Mouse (Mus musculus) neural tube, embryonic 13.5 days (tissue): Measurements from ENCODE around the gene Metap1. TPM values are rescaled to one million over a fixed set of nuclear protein-coding genes. Genes with fewer than 3 reads are reported as not detected.
A peak's percentile ranks its signal among the peaks of the same experiment; 100 is the strongest.

Experiments used
- ATAC-seq: fragments of 200-750 bp; cut with Nextera tagmentation; 2 replicates; pipeline ENCODE4 v1.8.0; 2017; ENCODE audit warnings: low read depth, mild to moderate bottlenecking, moderate TSS enrichment, moderate library complexity
- H3K27ac ChIP-seq: fragments of 300-500 bp; sonication (generic); replicated peaks from 2 replicates; pipeline ENCODE4 v1.5.1; 2015; ENCODE audit warnings: moderate library complexity, mild to moderate bottlenecking, inconsistent platforms
- H3K27me3 ChIP-seq: fragments of 300-500 bp; sonication (generic); 2 replicates; pipeline ENCODE4 v1.6.1; 2015; ENCODE audit warnings: mild to moderate bottlenecking, inconsistent platforms
- H3K36me3 ChIP-seq: fragments of 300-500 bp; sonication (generic); 2 replicates; pipeline ENCODE4 v1.6.1; 2015; ENCODE audit warnings: mild to moderate bottlenecking, inconsistent platforms
- H3K4me1 ChIP-seq: fragments of 300-500 bp; sonication (generic); replicated peaks from 2 replicates; pipeline ENCODE4 v1.6.1; 2015; ENCODE audit warnings: inconsistent platforms
- H3K4me2 ChIP-seq: fragments of 300-500 bp; sonication (generic); 2 replicates; pipeline ENCODE4 v1.6.1; 2015; ENCODE audit warnings: inconsistent platforms, mild to moderate bottlenecking, moderate library complexity
- H3K4me3 ChIP-seq: fragments of 300-500 bp; sonication (generic); 2 replicates; pipeline ENCODE4 v1.5.1; 2015; ENCODE audit warnings: mild to moderate bottlenecking, inconsistent platforms
- H3K9ac ChIP-seq: fragments of 300-500 bp; sonication (generic); 2 replicates; pipeline ENCODE4 v1.6.1; 2015; ENCODE audit warnings: moderate library complexity, mild to moderate bottlenecking, inconsistent platforms
- H3K9me3 ChIP-seq: fragments of 300-500 bp; sonication (generic); 2 replicates; pipeline ENCODE4 v1.6.1; 2016; ENCODE audit warnings: inconsistent platforms
- WGBS: fragments of 180-500 bp; shearing (Covaris S2); methylation state at CpG from one replicate; pipeline ENCODE4 v1.1.7; 2015; 5-methylcytosine and 5-hydroxymethylcytosine counted together
- polyA plus RNA-seq: library from polyadenylated mRNA; unstranded; fragments of >200 nt; fragmentation: Nextera tagmentation; extraction: Ambion mirVana; gene quantifications from 2 replicates; pipeline ENCODE4 v1.2.1, GENCODE M21; 2015

Metap1 gene
- 46.1 and 53.1 TPM in 2 replicates for polyA plus RNA-seq

- WGBS, result under 1% methylated on average over 49 of the region's 65 CpGs
- no peaks in the 10 kb centered on the region for H3K27me3 ChIP-seq
These were observed at the start of gene Metap1 for GRCm38 (mm10) chr3:138489327-138490033. TSS of gene Metap1 (minus strand) at chr3:138489515.

DNA sequence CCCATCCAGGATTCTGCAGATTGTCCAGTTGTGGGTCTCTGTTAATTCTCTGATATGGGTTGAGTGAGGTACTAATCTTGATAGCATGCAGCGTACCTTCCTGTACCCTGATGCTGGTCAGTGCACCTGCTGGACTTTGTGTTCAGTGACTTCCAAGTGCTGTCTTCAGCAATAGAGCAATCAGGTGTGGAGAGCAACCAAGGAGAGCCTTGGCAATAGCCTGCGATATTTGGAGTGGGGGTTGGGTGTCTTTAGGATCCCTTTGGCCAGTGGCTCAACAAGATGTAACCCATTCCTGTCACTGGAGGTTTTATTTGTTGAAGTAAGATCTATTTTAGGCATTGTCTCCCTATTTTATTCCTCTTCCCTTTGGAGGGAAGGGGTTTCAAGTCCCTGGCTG lies 46.7 kb upstream of the Metap1 start:
- Histone ChIP-seq H3K36me3 (0 out of 2 replicates have a peak, but pooled peaks cover 3% of the 10 kb centered on the region), H3K27ac (no peak overlapping the region), H3K4me2 (no peak overlapping the region), H3K27me3 (no peaks in the 10 kb centered on the region), H3K9ac (no peak overlapping the region), H3K4me3 (no peak overlapping the region), H3K9me3 (no peaks in the 10 kb centered on the region), H3K4me1 (peaks cover 16% of the 10 kb centered on the region)
- no peak for ATAC-seq
- 96% methylated on average over 2 of the region's 2 CpGs for WGBS

More at GRCm38 (mm10) chr3:138489327-138490033, at the start of gene Metap1:
- Histone ChIP-seq H3K4me1 (peaks cover 17% of the 10 kb centered on the region), H3K9ac (peak within 1 kb of the TSS; percentile 87), H3K4me3 (peak within 1 kb of the TSS; percentile 64), H3K36me3 (peaks cover 12% of the 10 kb centered on the region), H3K9me3 (no peaks in the 10 kb centered on the region), H3K27ac (peak within 1 kb of the TSS; percentile 84), H3K4me2 (peak within 1 kb of the TSS; percentile 66)
- peak; percentile 99 for ATAC-seq

DNA sequence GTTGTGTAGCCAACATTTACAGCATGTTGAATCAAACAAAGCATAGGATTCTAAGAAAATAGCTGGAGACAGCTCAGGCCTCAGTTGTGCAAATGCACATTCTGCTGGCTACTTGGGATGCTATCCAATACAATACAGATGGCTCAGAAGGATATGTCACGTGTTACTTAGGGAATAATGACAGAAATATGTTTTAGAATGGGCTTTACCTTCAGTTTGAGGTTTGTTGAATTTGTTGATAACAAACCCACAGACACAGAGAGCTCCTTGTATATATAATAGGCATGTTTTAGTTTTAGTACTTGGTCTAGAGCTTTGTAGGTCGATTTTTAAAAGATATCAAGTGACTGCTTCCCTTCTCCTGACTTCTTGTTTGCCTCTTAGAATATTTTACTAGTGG lies 43.4 kb upstream of the Metap1 start:
- no peaks in the 10 kb centered on the region for H3K27me3 ChIP-seq
- no peak overlapping the region for H3K4me2 ChIP-seq
- no peak for ATAC-seq
- no peaks in the 10 kb centered on the region for H3K9me3 ChIP-seq
- H3K4me1 ChIP-seq, result peaks cover 44% of the 10 kb centered on the region
- 0 out of 2 replicates have a peak, but pooled peaks cover 3% of the 10 kb centered on the region for H3K36me3 ChIP-seq
- no peak overlapping the region for H3K27ac ChIP-seq
- no peak overlapping the region for H3K9ac ChIP-seq
- no peak overlapping the region for H3K4me3 ChIP-seq
- WGBS, result 75% methylated on average over 2 of the region's 2 CpGs

GRCm38 (mm10) chr3:138531479-138532181 lies 42.3 kb upstream of the Metap1 start:
- WGBS, result 65% methylated on average over 12 of the region's 12 CpGs
- no peak overlapping the region for H3K27ac ChIP-seq

DNA sequence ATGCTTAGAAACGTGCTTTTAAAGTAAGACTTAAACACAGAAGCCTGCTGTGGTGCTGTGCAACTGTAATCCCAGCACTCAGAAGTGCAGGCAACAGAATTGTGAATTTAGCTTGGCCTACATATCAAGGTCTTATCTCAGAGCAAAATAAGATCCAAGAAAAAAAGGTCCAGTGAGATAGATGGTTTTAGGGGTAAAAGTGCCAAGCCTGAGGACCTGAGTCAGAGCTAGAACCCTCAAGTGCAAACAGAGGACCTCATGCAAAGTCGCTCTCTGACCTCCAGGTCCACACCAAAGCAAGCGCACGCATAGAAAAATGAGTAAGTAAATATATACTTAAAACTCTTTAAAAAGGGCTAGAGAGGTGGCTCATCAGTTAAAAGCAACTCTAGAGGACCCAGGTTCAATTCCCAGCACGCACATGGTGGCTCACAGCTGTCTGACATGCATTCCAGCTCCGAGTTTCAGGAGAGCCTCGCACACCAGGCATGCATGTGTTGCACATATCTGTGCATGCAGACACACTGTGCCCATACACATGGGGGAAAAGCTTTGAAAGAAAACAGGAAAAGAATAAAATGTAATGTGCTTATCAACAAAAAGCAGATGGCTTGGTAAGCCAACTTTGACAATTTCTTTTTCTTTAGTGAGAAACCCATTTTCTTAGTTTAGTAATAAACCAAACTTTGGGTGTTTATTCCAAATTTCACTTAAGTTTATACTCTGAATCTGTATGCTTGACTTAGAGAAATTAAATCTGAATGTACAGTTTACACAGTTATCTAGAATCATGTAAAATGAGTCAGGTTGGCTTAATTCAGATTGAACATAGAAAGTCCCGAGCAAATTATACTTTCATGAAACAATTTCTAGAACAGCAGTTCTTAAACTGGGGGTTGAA lies 41.5 kb upstream of the Metap1 start:
- H3K9ac ChIP-seq, result no peak overlapping the region
- H3K27ac ChIP-seq, result no peak overlapping the region
- no peak overlapping the region for H3K4me3 ChIP-seq
- WGBS, result 88% methylated on average over 8 of the region's 8 CpGs
- no peaks in the 10 kb centered on the region for H3K27me3 ChIP-seq
- no peaks in the 10 kb centered on the region for H3K36me3 ChIP-seq
- ATAC-seq, result no peak
- no peaks in the 10 kb centered on the region for H3K9me3 ChIP-seq
- H3K4me2 ChIP-seq, result no peak overlapping the region
- peaks cover 51% of the 10 kb centered on the region for H3K4me1 ChIP-seq

More at GRCm38 (mm10) chr3:138531479-138532181, 42.3 kb upstream of the Metap1 start:
- Histone ChIP-seq H3K27me3 (no peaks in the 10 kb centered on the region), H3K9ac (no peak overlapping the region), H3K4me1 (peaks cover 44% of the 10 kb centered on the region), H3K4me3 (no peak overlapping the region), H3K36me3 (0 out of 2 replicates have a peak, but pooled peaks cover 3% of the 10 kb centered on the region), H3K4me2 (no peak overlapping the region), H3K9me3 (no peaks in the 10 kb centered on the region)
- no peak for ATAC-seq

DNA sequence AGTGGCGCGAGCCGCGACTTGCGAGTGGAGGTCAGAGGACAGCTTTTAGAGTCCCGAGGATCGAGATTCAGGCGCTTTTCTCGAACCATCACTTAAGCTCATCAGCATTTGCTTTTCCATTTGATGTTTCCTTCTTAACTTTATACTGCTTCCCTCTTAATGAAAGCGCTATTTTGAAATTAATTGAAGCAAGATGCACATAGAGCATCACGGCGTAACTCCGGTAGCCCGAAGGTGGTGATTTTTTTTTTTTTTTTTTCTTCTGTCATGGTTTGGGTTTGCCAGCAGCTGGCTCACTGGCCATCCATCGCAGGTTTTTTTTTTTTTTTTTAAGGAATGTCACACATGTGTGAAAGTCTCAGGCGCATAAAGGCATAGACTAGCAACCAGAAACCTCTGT lies 39.0 kb upstream of the Metap1 start:
- ATAC-seq, result no peak
- WGBS, result 2% methylated on average over 16 of the region's 16 CpGs
- Histone ChIP-seq H3K9ac (peak overlapping the region; percentile 97), H3K4me3 (peak overlapping the region; percentile 98), H3K27ac (peak overlapping the region; percentile 98), H3K27me3 (no peaks in the 10 kb centered on the region), H3K4me1 (peaks cover 53% of the 10 kb centered on the region), H3K9me3 (no peaks in the 10 kb centered on the region), H3K36me3 (no peaks in the 10 kb centered on the region), H3K4me2 (peak overlapping the region; percentile 80)

- under 1% methylated on average over 42 of the region's 64 CpGs for WGBS
- Histone ChIP-seq H3K4me1 (peaks cover 52% of the 10 kb centered on the region), H3K27me3 (no peaks in the 10 kb centered on the region), H3K4me2 (peak overlapping the region; percentile 80), H3K4me3 (peak overlapping the region; percentile 98), H3K9ac (peak overlapping the region; percentile 97), H3K9me3 (no peaks in the 10 kb centered on the region), H3K36me3 (no peaks in the 10 kb centered on the region), H3K27ac (peak overlapping the region; percentile 98)
- ATAC-seq, result peak; percentile 78
These were observed 38.4 kb upstream of the Metap1 start for GRCm38 (mm10) chr3:138527667-138528231.

- H3K4me1 ChIP-seq, result peaks cover 46% of the 10 kb centered on the region
- peak overlapping the region; percentile 97 for H3K9ac ChIP-seq
- 1% methylated on average over 78 of the region's 85 CpGs for WGBS
- no peaks in the 10 kb centered on the region for H3K27me3 ChIP-seq
- peak overlapping the region; percentile 98 for H3K27ac ChIP-seq
- no peaks in the 10 kb centered on the region for H3K36me3 ChIP-seq
- H3K4me3 ChIP-seq, result peak overlapping the region; percentile 98
- ATAC-seq, result peak; percentile 95
- H3K9me3 ChIP-seq, result no peaks in the 10 kb centered on the region
- H3K4me2 ChIP-seq, result peak overlapping the region; percentile 87
These were observed 37.8 kb upstream of the Metap1 start for GRCm38 (mm10) chr3:138526916-138527666.

- Histone ChIP-seq H3K4me3 (peak within 1 kb of the TSS; percentile 98), H3K36me3 (no peaks in the 10 kb centered on the region), H3K27ac (peak within 1 kb of the TSS; percentile 86), H3K27me3 (no peaks in the 10 kb centered on the region), H3K4me2 (peak within 1 kb of the TSS; percentile 87), H3K9ac (peak within 1 kb of the TSS; percentile 73), H3K9me3 (no peaks in the 10 kb centered on the region), H3K4me1 (peaks cover 38% of the 10 kb centered on the region)
- peak; percentile 42 for ATAC-seq
- WGBS, result 2% methylated on average over 39 of the region's 39 CpGs
These were observed 37.0 kb upstream of the Metap1 start, which contains the start of gene Eif4e for GRCm38 (mm10) chr3:138526073-138526915. TSS of gene Eif4e (plus strand) at chr3:138526179.

DNA sequence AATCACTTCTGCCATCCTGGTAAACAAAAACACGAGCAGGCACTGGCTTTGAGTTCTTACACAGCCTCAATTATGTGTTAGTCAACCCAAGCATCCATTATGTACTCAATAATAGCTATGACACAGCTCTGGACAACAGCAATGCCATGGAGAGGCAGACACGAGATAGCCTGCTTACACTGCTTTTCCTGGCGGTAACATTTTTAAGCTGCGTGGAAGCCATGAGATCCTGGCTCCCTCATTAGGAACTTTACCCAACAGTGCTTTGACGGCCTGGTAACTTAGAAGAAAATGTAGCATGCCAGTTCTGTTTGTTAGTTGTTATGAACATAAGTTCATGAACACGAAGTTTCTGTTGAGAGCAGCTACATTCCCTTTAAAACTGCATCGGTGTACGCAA lies 36.2 kb upstream of the Metap1 start:
- no peak for ATAC-seq
- no peak overlapping the region for H3K9ac ChIP-seq
- no peak overlapping the region for H3K4me3 ChIP-seq
- peak overlapping the region; percentile 87; the same call in 1 of the 2 replicates for H3K4me2 ChIP-seq
- 51% methylated on average over 8 of the region's 8 CpGs for WGBS
- H3K9me3 ChIP-seq, result no peaks in the 10 kb centered on the region
- no peaks in the 10 kb centered on the region for H3K27me3 ChIP-seq
- peaks cover 31% of the 10 kb centered on the region for H3K4me1 ChIP-seq
- H3K27ac ChIP-seq, result no peak overlapping the region
- H3K36me3 ChIP-seq, result no peaks in the 10 kb centered on the region
